Mouse (Mus musculus): ENCODE data around the gene Grwd1. TPM values are rescaled to one million over a fixed set of nuclear protein-coding genes. Genes with fewer than 3 reads are reported as not detected.

Grwd1 gene
- polyA plus RNA-seq, 1 experiment from 2014 or later = 50.3 TPM

- ATAC-seq (ENCODE audit: insufficient read depth, low FRiP score) = no peak
Observed at GRCm38 (mm10) chr7:45869107-45869670, 38.4 kb upstream of the Grwd1 start.

GRCm38 (mm10) chr7:45867871-45868270 lies 37.1 kb upstream of the Grwd1 start:
- peaks cover 25% of the 10 kb centered on the region for H3K4me1 ChIP-seq (ENCODE audit: control insufficient read depth, insufficient read depth, low read length)
- ATAC-seq (ENCODE audit: insufficient read depth, low FRiP score) = no peak
- H3K4me2 ChIP-seq (ENCODE audit: low read depth, low read length) = no peak overlapping the region; the same call in 1 of the 2 replicates
- H3K4me3 ChIP-seq (replicated peaks; ENCODE audit: low read length) = no peak overlapping the region
- no peak overlapping the region for H3K9ac ChIP-seq (ENCODE audit: low read length)
- H3K9me3 ChIP-seq (replicated peaks; ENCODE audit: control insufficient read depth, low read length) = no peaks in the 10 kb centered on the region
- WGBS = 33% methylated on average over 2 of the region's 2 CpGs
- H3K36me3 ChIP-seq (ENCODE audit: control insufficient read depth, insufficient read depth, low read length) = no peaks in the 10 kb centered on the region
- no peak overlapping the region for H3K27ac ChIP-seq (ENCODE audit: low read length)
- peaks cover 19% of the 10 kb centered on the region for H3K27me3 ChIP-seq (ENCODE audit: control insufficient read depth, insufficient read depth, low read length)

More at GRCm38 (mm10) chr7:45869107-45869670, 38.4 kb upstream of the Grwd1 start:
- Histone ChIP-seq H3K36me3 (ENCODE audit: control insufficient read depth, insufficient read depth, low read length) (peaks cover under 1% of the 10 kb centered on the region; the same call in 1 of the 2 replicates), H3K9me3 (replicated peaks; ENCODE audit: control insufficient read depth, low read length) (no peaks in the 10 kb centered on the region), H3K9ac (ENCODE audit: low read length) (peak overlapping the region; percentile 53), H3K27ac (ENCODE audit: low read length) (no peak overlapping the region), H3K4me1 (ENCODE audit: control insufficient read depth, insufficient read depth, low read length) (peaks cover 30% of the 10 kb centered on the region), H3K4me2 (ENCODE audit: low read depth, low read length) (peak overlapping the region; percentile 49), H3K4me3 (replicated peaks; ENCODE audit: low read length) (no peak overlapping the region), H3K27me3 (ENCODE audit: control insufficient read depth, insufficient read depth, low read length) (peaks cover 19% of the 10 kb centered on the region)
- WGBS = 23% methylated on average over 8 of the region's 8 CpGs

GRCm38 (mm10) chr7:45865925-45866910 lies 35.5 kb upstream of the Grwd1 start:
- no peaks in the 10 kb centered on the region for H3K9me3 ChIP-seq (replicated peaks; ENCODE audit: control insufficient read depth, low read length)
- H3K27me3 ChIP-seq (ENCODE audit: control insufficient read depth, insufficient read depth, low read length) = peaks cover 13% of the 10 kb centered on the region
- H3K27ac ChIP-seq (ENCODE audit: low read length) = peak overlapping the region; percentile 80
- peak overlapping the region; percentile 84 for H3K4me2 ChIP-seq (ENCODE audit: low read depth, low read length)
- H3K4me1 ChIP-seq (ENCODE audit: control insufficient read depth, insufficient read depth, low read length) = peaks cover 25% of the 10 kb centered on the region
- WGBS = under 1% methylated on average over 112 of the region's 117 CpGs
- H3K36me3 ChIP-seq (ENCODE audit: control insufficient read depth, insufficient read depth, low read length) = no peaks in the 10 kb centered on the region
- H3K4me3 ChIP-seq (replicated peaks; ENCODE audit: low read length) = peak overlapping the region; percentile 72
- peak overlapping the region; percentile 95 for H3K9ac ChIP-seq (ENCODE audit: low read length)
- ATAC-seq (ENCODE audit: insufficient read depth, low FRiP score) = peak; percentile 86

- no peak for ATAC-seq (ENCODE audit: insufficient read depth, low FRiP score)
- Histone ChIP-seq H3K27ac (ENCODE audit: low read length) (no peak overlapping the region), H3K4me1 (ENCODE audit: control insufficient read depth, insufficient read depth, low read length) (peaks cover 10% of the 10 kb centered on the region), H3K27me3 (ENCODE audit: control insufficient read depth, insufficient read depth, low read length) (peaks cover 2% of the 10 kb centered on the region; the same call in 1 of the 2 replicates), H3K4me2 (ENCODE audit: low read depth, low read length) (no peak overlapping the region), H3K36me3 (ENCODE audit: control insufficient read depth, insufficient read depth, low read length) (no peaks in the 10 kb centered on the region), H3K9me3 (replicated peaks; ENCODE audit: control insufficient read depth, low read length) (no peaks in the 10 kb centered on the region), H3K4me3 (replicated peaks; ENCODE audit: low read length) (no peak overlapping the region), H3K9ac (ENCODE audit: low read length) (no peak overlapping the region)
- 63% methylated on average over 3 of the region's 3 CpGs for WGBS
Observed at GRCm38 (mm10) chr7:45864435-45864834, 33.7 kb upstream of the Grwd1 start.

- WGBS = 85% methylated on average over 7 of the region's 7 CpGs
- H3K9me3 ChIP-seq (replicated peaks; ENCODE audit: control insufficient read depth, low read length) = no peaks in the 10 kb centered on the region
- H3K9ac ChIP-seq (ENCODE audit: low read length) = no peak overlapping the region
- no peak for ATAC-seq (ENCODE audit: insufficient read depth, low FRiP score)
- no peak overlapping the region for H3K27ac ChIP-seq (ENCODE audit: low read length)
- H3K36me3 ChIP-seq (ENCODE audit: control insufficient read depth, insufficient read depth, low read length) = no peaks in the 10 kb centered on the region
- no peak overlapping the region for H3K4me3 ChIP-seq (replicated peaks; ENCODE audit: low read length)
- H3K27me3 ChIP-seq (ENCODE audit: control insufficient read depth, insufficient read depth, low read length) = 0 out of 2 replicates have a peak, but pooled peaks cover 3% of the 10 kb centered on the region
- H3K4me1 ChIP-seq (ENCODE audit: control insufficient read depth, insufficient read depth, low read length) = peaks cover 4% of the 10 kb centered on the region; the same call in 1 of the 2 replicates
- H3K4me2 ChIP-seq (ENCODE audit: low read depth, low read length) = no peak overlapping the region
Observed at GRCm38 (mm10) chr7:45862804-45863203, 32.1 kb upstream of the Grwd1 start.

GRCm38 (mm10) chr7:45859008-45859407 lies 28.3 kb upstream of the Grwd1 start:
- H3K27ac ChIP-seq (ENCODE audit: low read length) = no peak overlapping the region
- H3K9me3 ChIP-seq (replicated peaks; ENCODE audit: control insufficient read depth, low read length) = no peaks in the 10 kb centered on the region
- ATAC-seq (ENCODE audit: insufficient read depth, low FRiP score) = peak; percentile 48; the same call in 1 of the 2 replicates
- 0 out of 2 replicates have a peak, but pooled peaks cover 6% of the 10 kb centered on the region for H3K27me3 ChIP-seq (ENCODE audit: control insufficient read depth, insufficient read depth, low read length)
- WGBS = 34% methylated on average over 4 of the region's 4 CpGs
- H3K4me3 ChIP-seq (replicated peaks; ENCODE audit: low read length) = no peak overlapping the region
- H3K9ac ChIP-seq (ENCODE audit: low read length) = no peak overlapping the region; the same call in 1 of the 2 replicates
- H3K36me3 ChIP-seq (ENCODE audit: control insufficient read depth, insufficient read depth, low read length) = no peaks in the 10 kb centered on the region
- no peak overlapping the region for H3K4me2 ChIP-seq (ENCODE audit: low read depth, low read length)
- H3K4me1 ChIP-seq (ENCODE audit: control insufficient read depth, insufficient read depth, low read length) = 0 out of 2 replicates have a peak, but pooled peaks cover 9% of the 10 kb centered on the region

- peak; percentile 32 for ATAC-seq (ENCODE audit: insufficient read depth, low FRiP score)
- Histone ChIP-seq H3K4me3 (replicated peaks; ENCODE audit: low read length) (peak overlapping the region; percentile 42), H3K9me3 (replicated peaks; ENCODE audit: control insufficient read depth, low read length) (no peaks in the 10 kb centered on the region), H3K36me3 (ENCODE audit: control insufficient read depth, insufficient read depth, low read length) (no peaks in the 10 kb centered on the region), H3K4me2 (ENCODE audit: low read depth, low read length) (peak overlapping the region; percentile 48), H3K27me3 (ENCODE audit: control insufficient read depth, insufficient read depth, low read length) (0 out of 2 replicates have a peak, but pooled peaks cover 6% of the 10 kb centered on the region), H3K4me1 (ENCODE audit: control insufficient read depth, insufficient read depth, low read length) (0 out of 2 replicates have a peak, but pooled peaks cover 9% of the 10 kb centered on the region), H3K27ac (ENCODE audit: low read length) (no peak overlapping the region), H3K9ac (ENCODE audit: low read length) (peak overlapping the region; percentile 53; the same call in 1 of the 2 replicates)
- WGBS = 7% methylated on average over 30 of the region's 30 CpGs
Observed at GRCm38 (mm10) chr7:45856950-45857901, 26.5 kb upstream of the Grwd1 start.

- H3K4me1 ChIP-seq (ENCODE audit: control insufficient read depth, insufficient read depth, low read length) = 0 out of 2 replicates have a peak, but pooled peaks cover 12% of the 10 kb centered on the region
- no peak overlapping the region for H3K4me2 ChIP-seq (ENCODE audit: low read depth, low read length)
- WGBS = 80% methylated on average over 12 of the region's 12 CpGs
- H3K9ac ChIP-seq (ENCODE audit: low read length) = no peak overlapping the region
- no peaks in the 10 kb centered on the region for H3K36me3 ChIP-seq (ENCODE audit: control insufficient read depth, insufficient read depth, low read length)
- ATAC-seq (ENCODE audit: insufficient read depth, low FRiP score) = no peak
- no peak overlapping the region for H3K4me3 ChIP-seq (replicated peaks; ENCODE audit: low read length)
- no peak overlapping the region for H3K27ac ChIP-seq (ENCODE audit: low read length)
- H3K9me3 ChIP-seq (replicated peaks; ENCODE audit: control insufficient read depth, low read length) = no peaks in the 10 kb centered on the region
- peaks cover 4% of the 10 kb centered on the region; the same call in 1 of the 2 replicates for H3K27me3 ChIP-seq (ENCODE audit: control insufficient read depth, insufficient read depth, low read length)
Observed at GRCm38 (mm10) chr7:45853089-45853488, 22.3 kb upstream of the Grwd1 start.
